Mouse (Mus musculus) adrenal gland, adult 10 weeks (tissue): ENCODE measurements around the gene Ddx41. TPM values are rescaled to one million over a fixed set of nuclear protein-coding genes. Genes with fewer than 3 reads are reported as not detected.

Source experiments
- polyA plus RNA-seq: library from polyadenylated mRNA; stranded (reverse); fragments of 350-450 nt; fragmentation: Illumina TruSeq; extraction: RNeasy Lipid Tissue Mini Kit (QIAGEN cat#74804); gene quantifications from one replicate; pipeline ENCODE4 v1.2.3, GENCODE M21; 2014; ENCODE audit warnings: low read depth, low replicate concordance

Ddx41 gene
- 2.4 TPM for polyA plus RNA-seq

GRCm38 (mm10) chr13:55536194-55537175 lies at the start of gene Ddx41:
Ddx41 (minus strand) TSS chr13:55536658.

GRCm38 (mm10) chr13:55573432-55573831 lies 37.0 kb upstream of the Ddx41 start, which contains the start of gene Tmed9:
Tmed9 (plus strand) TSS chr13:55573732.

GRCm38 (mm10) chr13:55571027-55571751 lies 34.7 kb upstream of the Ddx41 start, which contains the start of gene Fam193b:
Fam193b (minus strand) TSS chr13:55571120.

GRCm38 (mm10) chr13:55529198-55529915 lies 7.1 kb downstream of the Ddx41 start, which contains the start of gene Dok3:
Dok3 (minus strand) TSS chr13:55529296.

GRCm38 (mm10) chr13:55513111-55513748 lies 23.2 kb downstream of the Ddx41 start, which contains the start of gene Pdlim7:
Pdlim7 (minus strand) TSS chr13:55513676.

GRCm38 (mm10) chr13:55487578-55488498 lies 48.6 kb downstream of the Ddx41 start, which contains the start of gene Dbn1:
Dbn1 (minus strand) TSS chr13:55488111.

Other genes with a start within 250 kb of the Ddx41 start
- gene Prelid1, start 216.2 kb downstream of the Ddx41 start, polyA plus RNA-seq, result 7.9 TPM
- gene Rab24, start 214.7 kb downstream of the Ddx41 start, polyA plus RNA-seq, result 10.7 TPM
- gene Mxd3, start 206.8 kb downstream of the Ddx41 start, polyA plus RNA-seq, result not detected
- gene Lman2, start 173.9 kb downstream of the Ddx41 start, polyA plus RNA-seq, result 45.9 TPM
- not detected for gene Rgs14, start 166.9 kb downstream of the Ddx41 start, polyA plus RNA-seq
- not detected for gene Slc34a1, start 138.5 kb downstream of the Ddx41 start, polyA plus RNA-seq
- gene Pfn3, start 121.4 kb downstream of the Ddx41 start, polyA plus RNA-seq, result not detected
- not detected for gene F12, start 109.9 kb downstream of the Ddx41 start, polyA plus RNA-seq
- 7.3 TPM for gene Grk6, start 91.6 kb downstream of the Ddx41 start, polyA plus RNA-seq
- not detected for gene Prr7, start 72.4 kb downstream of the Ddx41 start, polyA plus RNA-seq
- 1.9 TPM for gene Dbn1, start 48.5 kb downstream of the Ddx41 start, polyA plus RNA-seq
- gene Pdlim7, start 23.0 kb downstream of the Ddx41 start, polyA plus RNA-seq, result 0.17 TPM
- gene Dok3, start 7.4 kb downstream of the Ddx41 start, polyA plus RNA-seq, result not detected
- gene Fam193b, start 34.5 kb upstream of the Ddx41 start, polyA plus RNA-seq, result 4.1 TPM
- 86.5 TPM for gene Tmed9, start 37.1 kb upstream of the Ddx41 start, polyA plus RNA-seq
- gene B4galt7, start 63.2 kb upstream of the Ddx41 start, polyA plus RNA-seq, result 2.7 TPM
- 48.3 TPM for gene Caml, start 86.3 kb upstream of the Ddx41 start, polyA plus RNA-seq
- gene Ddx46, start 98.4 kb upstream of the Ddx41 start, polyA plus RNA-seq, result 69.3 TPM
- 189 TPM for gene B230219D22Rik, start 156.5 kb upstream of the Ddx41 start, polyA plus RNA-seq
- gene Txndc15, start 178.0 kb upstream of the Ddx41 start, polyA plus RNA-seq, result 150 TPM
- gene Pcbd2, start 190.7 kb upstream of the Ddx41 start, polyA plus RNA-seq, result 23.8 TPM
- not detected for gene Catsper3, start 247.9 kb upstream of the Ddx41 start, polyA plus RNA-seq